Mouse (Mus musculus): ENCODE measurements around the gene Cdc37l1. TPM values are rescaled to one million over a fixed set of nuclear protein-coding genes. Genes with fewer than 3 reads are reported as not detected.
A peak's percentile ranks its signal among the peaks of the same experiment; 100 is the strongest.

Cdc37l1 gene
- polyA plus RNA-seq, 1 experiment from 2014 or later: 48.8 TPM

- Histone ChIP-seq H3K36me3 (peaks cover 62% of the 10 kb centered on the region), H3K27me3 (no peaks in the 10 kb centered on the region), H3K9ac (replicated peaks) (no peak overlapping the region), H3K9me3 (no peaks in the 10 kb centered on the region), H3K4me2 (no peak overlapping the region), H3K4me1 (replicated peaks) (no peaks in the 10 kb centered on the region), H3K27ac (no peak overlapping the region), H3K4me3 (replicated peaks) (no peak overlapping the region)
- ATAC-seq (ENCODE audit: insufficient number of reproducible peaks, insufficient read depth, low FRiP score, low TSS enrichment, low read depth): no peak
- 86% methylated on average over 3 of the region's 3 CpGs for WGBS
Measured at GRCm38 (mm10) chr19:29008069-29008706, 18.0 kb downstream of the Cdc37l1 start.

- H3K27ac ChIP-seq: no peak overlapping the region
Measured at GRCm38 (mm10) chr19:29009046-29009445, 18.9 kb downstream of the Cdc37l1 start.

DNA sequence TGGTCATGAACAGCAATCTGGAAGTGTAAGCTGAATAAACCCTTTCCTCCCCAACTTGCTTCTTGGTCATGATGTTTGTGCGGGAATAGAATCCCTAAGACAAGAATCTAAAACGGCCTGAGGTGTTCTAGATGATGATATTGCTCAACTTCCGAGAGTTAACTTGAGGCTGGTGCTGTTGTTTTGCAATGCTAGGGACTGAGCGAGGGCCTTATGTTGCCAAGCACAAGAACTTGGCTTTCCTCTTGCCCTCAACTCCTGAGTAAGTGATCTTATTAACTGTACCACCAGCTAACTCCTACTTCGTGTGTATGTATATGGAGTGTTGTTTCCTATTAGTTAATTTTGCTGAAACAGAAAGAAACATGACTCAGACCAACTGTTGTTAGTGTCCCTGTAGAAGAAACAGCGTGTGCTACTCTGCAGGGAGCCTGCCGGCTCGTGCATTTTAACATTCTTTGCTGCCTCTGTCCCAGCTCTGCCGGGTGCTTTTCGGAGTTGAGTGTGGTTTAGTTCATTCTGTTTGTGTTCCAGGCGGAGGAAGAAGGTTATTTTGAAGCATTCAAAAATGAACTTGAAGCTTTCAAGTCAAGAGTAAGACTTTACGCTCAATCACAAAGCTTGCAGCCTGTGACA, 21.3 kb downstream of the Cdc37l1 start:
- 81% methylated on average over 12 of the region's 12 CpGs for WGBS

More at GRCm38 (mm10) chr19:29009046-29009445, 18.9 kb downstream of the Cdc37l1 start:
- H3K9ac ChIP-seq (replicated peaks): no peak overlapping the region
- H3K4me1 ChIP-seq (replicated peaks): no peaks in the 10 kb centered on the region
- no peak overlapping the region for H3K4me2 ChIP-seq
- peaks cover 68% of the 10 kb centered on the region for H3K36me3 ChIP-seq
- no peak for ATAC-seq (ENCODE audit: insufficient number of reproducible peaks, insufficient read depth, low FRiP score, low TSS enrichment, low read depth)
- WGBS: 94% methylated on average over 11 of the region's 11 CpGs
- H3K27me3 ChIP-seq: no peaks in the 10 kb centered on the region
- H3K9me3 ChIP-seq: no peaks in the 10 kb centered on the region
- H3K4me3 ChIP-seq (replicated peaks): no peak overlapping the region

DNA sequence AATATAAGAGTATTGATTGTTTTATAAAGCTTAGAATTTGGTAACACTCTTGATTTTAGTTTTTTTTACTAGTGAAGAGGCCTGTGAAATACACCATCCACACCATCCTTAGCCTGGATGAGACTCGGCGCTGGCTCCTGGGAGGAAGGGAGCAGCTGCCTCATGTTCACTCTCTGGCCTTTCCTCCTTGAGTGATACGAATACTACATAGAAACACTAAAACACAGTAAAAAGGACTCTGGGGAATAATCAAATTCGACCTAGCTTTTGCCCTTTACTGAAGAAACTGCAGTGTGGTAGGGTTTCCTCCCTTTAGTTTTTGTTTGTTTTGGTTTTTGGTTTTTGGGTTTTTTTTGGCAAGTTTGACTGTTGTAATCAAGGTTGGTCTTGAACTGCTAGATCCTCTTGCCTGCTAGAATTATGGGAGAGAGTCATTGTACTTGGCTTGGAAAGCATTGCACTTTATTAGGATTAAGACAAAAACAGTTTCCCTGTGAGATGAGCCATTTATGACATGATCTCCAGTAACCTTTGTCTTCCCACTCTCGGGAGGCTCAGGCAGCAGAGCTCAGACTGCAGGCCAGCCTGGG, 24.4 kb downstream of the Cdc37l1 start:
- H3K36me3 ChIP-seq: peaks cover 63% of the 10 kb centered on the region
- no peak overlapping the region for H3K27ac ChIP-seq
- no peak overlapping the region for H3K4me2 ChIP-seq
- ATAC-seq (ENCODE audit: insufficient number of reproducible peaks, insufficient read depth, low FRiP score, low TSS enrichment, low read depth): no peak
- 61% methylated on average over 5 of the region's 5 CpGs for WGBS
- no peak overlapping the region for H3K9ac ChIP-seq (replicated peaks)
- H3K4me3 ChIP-seq (replicated peaks): no peak overlapping the region
- H3K4me1 ChIP-seq (replicated peaks): peaks cover 16% of the 10 kb centered on the region; the same call in 1 of the 2 replicates
- H3K9me3 ChIP-seq: no peaks in the 10 kb centered on the region
- no peaks in the 10 kb centered on the region for H3K27me3 ChIP-seq

More for the DNA sequence above, 21.3 kb downstream of the Cdc37l1 start:
- Histone ChIP-seq H3K27me3 (no peaks in the 10 kb centered on the region), H3K4me1 (replicated peaks) (peaks cover 10% of the 10 kb centered on the region; the same call in 1 of the 2 replicates), H3K4me2 (no peak overlapping the region), H3K36me3 (peaks cover 76% of the 10 kb centered on the region), H3K27ac (no peak overlapping the region), H3K4me3 (replicated peaks) (no peak overlapping the region), H3K9me3 (no peaks in the 10 kb centered on the region), H3K9ac (replicated peaks) (no peak overlapping the region)
- no peak for ATAC-seq (ENCODE audit: insufficient number of reproducible peaks, insufficient read depth, low FRiP score, low TSS enrichment, low read depth)

DNA sequence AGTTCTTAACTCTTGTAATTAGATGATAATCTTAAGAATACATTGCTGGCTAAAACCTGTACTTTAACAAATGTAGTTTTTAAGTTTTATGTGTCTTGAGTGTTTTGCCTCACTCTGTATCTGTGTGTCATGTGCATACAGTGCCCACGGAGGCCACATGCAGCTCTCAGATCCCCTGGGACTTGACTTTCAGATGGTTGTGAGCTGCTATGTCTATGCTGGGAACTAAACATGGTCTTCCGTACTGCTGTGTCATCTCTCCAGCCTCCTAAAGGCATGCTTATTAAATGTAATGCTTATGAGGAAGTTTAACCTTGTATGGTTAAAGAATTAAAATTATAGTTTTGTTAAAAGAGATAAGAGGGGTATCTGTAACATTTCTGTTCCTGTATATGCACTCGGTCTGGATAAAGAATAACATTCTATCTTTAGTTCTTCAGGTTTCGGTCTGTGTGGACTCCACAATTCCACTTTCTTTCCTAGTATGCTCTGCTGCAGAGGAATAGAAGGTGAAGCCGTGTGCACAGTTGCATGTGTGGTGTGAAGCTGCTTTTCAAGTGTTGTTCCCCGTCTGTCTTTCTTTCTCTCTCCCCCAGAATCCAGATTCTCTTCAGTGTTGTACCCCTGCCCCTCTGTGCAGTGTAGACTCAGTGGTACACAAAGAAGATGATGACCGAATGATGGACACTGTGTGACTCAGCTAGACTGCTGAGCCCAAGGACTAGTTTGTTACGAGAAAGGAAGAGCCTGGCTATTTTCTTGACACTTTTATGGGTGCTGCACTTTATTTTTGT, 25.5 kb downstream of the Cdc37l1 start:
- H3K27ac ChIP-seq: no peak overlapping the region; the same call in 1 of the 2 replicates

DNA sequence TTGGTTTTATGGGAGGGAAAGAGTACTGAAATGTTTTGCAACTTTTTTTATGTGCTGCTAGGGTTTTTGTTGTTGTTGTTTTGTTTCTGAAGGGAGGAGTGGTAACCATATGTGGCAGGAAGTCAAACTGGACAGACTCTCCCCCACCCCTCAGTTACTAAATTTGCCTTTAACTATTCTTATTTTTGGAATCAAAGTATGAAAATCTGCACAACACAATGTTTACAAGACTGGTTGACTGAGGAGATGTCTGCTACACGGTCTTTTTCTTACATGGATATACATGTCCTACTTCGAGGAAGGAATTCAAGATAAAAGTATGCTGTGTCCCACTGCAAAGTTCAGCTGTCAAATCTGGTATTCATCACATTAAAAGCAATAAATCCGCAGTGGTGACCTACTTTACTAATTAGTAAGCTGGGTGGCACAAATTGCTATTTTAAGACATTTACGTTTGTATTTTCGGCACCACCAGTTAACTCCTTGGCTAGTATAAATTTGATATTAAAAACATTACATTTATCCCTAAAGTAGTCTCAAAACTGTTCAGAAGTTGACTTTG, 26.1 kb downstream of the Cdc37l1 start:
- Histone ChIP-seq H3K27ac (no peak overlapping the region; the same call in 1 of the 2 replicates), H3K9ac (replicated peaks) (no peak overlapping the region), H3K36me3 (peaks cover 70% of the 10 kb centered on the region), H3K27me3 (no peaks in the 10 kb centered on the region), H3K9me3 (no peaks in the 10 kb centered on the region), H3K4me3 (replicated peaks) (no peak overlapping the region), H3K4me1 (replicated peaks) (peaks cover 16% of the 10 kb centered on the region; the same call in 1 of the 2 replicates), H3K4me2 (no peak overlapping the region)
- WGBS: 33% methylated on average over 5 of the region's 5 CpGs
- ATAC-seq (ENCODE audit: insufficient number of reproducible peaks, insufficient read depth, low FRiP score, low TSS enrichment, low read depth): no peak

More for the DNA sequence above, 25.5 kb downstream of the Cdc37l1 start:
- no peak overlapping the region for H3K4me3 ChIP-seq (replicated peaks)
- no peaks in the 10 kb centered on the region for H3K27me3 ChIP-seq
- 61% methylated on average over 8 of the region's 8 CpGs for WGBS
- H3K4me2 ChIP-seq: no peak overlapping the region
- peaks cover 16% of the 10 kb centered on the region; the same call in 1 of the 2 replicates for H3K4me1 ChIP-seq (replicated peaks)
- peaks cover 70% of the 10 kb centered on the region for H3K36me3 ChIP-seq
- no peaks in the 10 kb centered on the region for H3K9me3 ChIP-seq
- no peak overlapping the region for H3K9ac ChIP-seq (replicated peaks)
- ATAC-seq (ENCODE audit: insufficient number of reproducible peaks, insufficient read depth, low FRiP score, low TSS enrichment, low read depth): no peak

DNA sequence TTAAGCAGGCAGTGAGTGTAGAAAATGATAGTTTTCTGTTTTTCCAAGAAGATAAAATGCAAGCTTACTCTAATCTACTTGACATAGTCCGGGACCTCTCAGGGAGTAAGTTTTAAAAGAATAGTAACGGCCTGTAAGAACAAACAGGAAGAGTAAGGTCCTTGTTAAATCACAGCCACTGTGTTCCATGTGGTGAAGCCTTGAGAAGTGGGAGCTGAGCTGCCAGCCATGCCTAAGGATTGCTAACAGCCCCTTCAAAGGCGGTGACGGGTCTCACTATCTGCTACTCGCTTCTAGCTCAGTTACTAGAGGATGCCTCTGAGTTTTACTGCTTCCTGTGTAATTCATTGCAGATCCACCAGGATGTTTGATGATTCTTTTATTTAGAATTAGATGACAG, 26.6 kb downstream of the Cdc37l1 start:
- H3K4me1 ChIP-seq (replicated peaks): peaks cover 16% of the 10 kb centered on the region; the same call in 1 of the 2 replicates
- no peaks in the 10 kb centered on the region for H3K9me3 ChIP-seq
- H3K27me3 ChIP-seq: no peaks in the 10 kb centered on the region
- no peak overlapping the region for H3K9ac ChIP-seq (replicated peaks)
- 0 out of 2 replicates have a peak overlapping the region, but pooled peaks have one; percentile 45 for H3K27ac ChIP-seq
- H3K36me3 ChIP-seq: peaks cover 70% of the 10 kb centered on the region
- 29% methylated on average over 5 of the region's 5 CpGs for WGBS
- no peak overlapping the region for H3K4me3 ChIP-seq (replicated peaks)
- ATAC-seq (ENCODE audit: insufficient number of reproducible peaks, insufficient read depth, low FRiP score, low TSS enrichment, low read depth): no peak
- H3K4me2 ChIP-seq: no peak overlapping the region

GRCm38 (mm10) chr19:29019647-29020046, 29.5 kb downstream of the Cdc37l1 start:
- peaks cover 76% of the 10 kb centered on the region for H3K36me3 ChIP-seq

GRCm38 (mm10) chr19:29021754-29022345, 31.7 kb downstream of the Cdc37l1 start:
- 90% methylated on average over 7 of the region's 7 CpGs for WGBS
- H3K36me3 ChIP-seq: peaks cover 87% of the 10 kb centered on the region
- H3K4me1 ChIP-seq (replicated peaks): peaks cover 2% of the 10 kb centered on the region; the same call in 1 of the 2 replicates
- H3K4me2 ChIP-seq: no peak overlapping the region
- H3K4me3 ChIP-seq (replicated peaks): no peak overlapping the region
- no peak overlapping the region for H3K9ac ChIP-seq (replicated peaks)
- H3K27ac ChIP-seq: no peak overlapping the region
- ATAC-seq (ENCODE audit: insufficient number of reproducible peaks, insufficient read depth, low FRiP score, low TSS enrichment, low read depth): no peak
- H3K9me3 ChIP-seq: no peaks in the 10 kb centered on the region
- no peaks in the 10 kb centered on the region for H3K27me3 ChIP-seq

More at GRCm38 (mm10) chr19:29019647-29020046, 29.5 kb downstream of the Cdc37l1 start:
- Histone ChIP-seq H3K4me2 (no peak overlapping the region), H3K4me1 (replicated peaks) (peaks cover 16% of the 10 kb centered on the region; the same call in 1 of the 2 replicates), H3K27ac (no peak overlapping the region), H3K9ac (replicated peaks) (no peak overlapping the region), H3K27me3 (no peaks in the 10 kb centered on the region), H3K4me3 (replicated peaks) (no peak overlapping the region), H3K9me3 (no peaks in the 10 kb centered on the region)
- 88% methylated on average over 3 of the region's 3 CpGs for WGBS
- no peak for ATAC-seq (ENCODE audit: insufficient number of reproducible peaks, insufficient read depth, low FRiP score, low TSS enrichment, low read depth)

- no peak overlapping the region for H3K4me3 ChIP-seq (replicated peaks)
- H3K4me1 ChIP-seq (replicated peaks): no peaks in the 10 kb centered on the region
- no peaks in the 10 kb centered on the region for H3K27me3 ChIP-seq
- H3K9ac ChIP-seq (replicated peaks): no peak overlapping the region
- ATAC-seq (ENCODE audit: insufficient number of reproducible peaks, insufficient read depth, low FRiP score, low TSS enrichment, low read depth): no peak
- WGBS: 89% methylated on average over 11 of the region's 11 CpGs
- H3K9me3 ChIP-seq: no peaks in the 10 kb centered on the region
- H3K36me3 ChIP-seq: peaks cover 82% of the 10 kb centered on the region
- no peak overlapping the region for H3K4me2 ChIP-seq
- no peak overlapping the region for H3K27ac ChIP-seq
Measured at GRCm38 (mm10) chr19:29024391-29024947, 34.3 kb downstream of the Cdc37l1 start.
